Mouse (Mus musculus) limb, embryonic 13.5 days (tissue): ENCODE measurements at regions not wholly inside any gene's neighbourhood (a gene's known extent, or its start where the extent isn't known, plus 50 kb on each side); places are given as distances from the start of the nearest gene placed in this dataset.

Experiments used
- ATAC-seq: fragments of 200-750 bp; cut with Nextera tagmentation; 2 replicates; pipeline ENCODE4 v1.8.0; 2017; ENCODE audit warnings: low read depth, moderate number of reproducible peaks, moderate TSS enrichment; ENCODE audit not compliant: low FRiP score
- H3K27ac ChIP-seq: fragments of 300-500 bp; sonication (generic); 2 replicates; pipeline ENCODE4 v1.5.1; 2015; ENCODE audit warnings: inconsistent platforms, mild to moderate bottlenecking, moderate library complexity
- H3K27me3 ChIP-seq: fragments of 300-500 bp; sonication (generic); 2 replicates; pipeline ENCODE4 v1.6.1; 2015; ENCODE audit warnings: mild to moderate bottlenecking, inconsistent platforms
- H3K36me3 ChIP-seq: fragments of 300-500 bp; sonication (generic); 2 replicates; pipeline ENCODE4 v1.6.1; 2015; ENCODE audit warnings: inconsistent platforms, mild to moderate bottlenecking, moderate library complexity
- H3K4me1 ChIP-seq: fragments of 300-500 bp; sonication (generic); 2 replicates; pipeline ENCODE4 v1.6.1; 2015; ENCODE audit warnings: inconsistent platforms
- H3K4me2 ChIP-seq: fragments of 300-500 bp; sonication (generic); replicated peaks from 2 replicates; pipeline ENCODE4 v1.6.1; 2015; ENCODE audit warnings: inconsistent platforms, mild to moderate bottlenecking, moderate library complexity
- H3K4me3 ChIP-seq: fragments of 300-500 bp; sonication (generic); 2 replicates; pipeline ENCODE4 v1.5.1; 2015; ENCODE audit warnings: moderate library complexity, mild to moderate bottlenecking, inconsistent platforms
- H3K9ac ChIP-seq: fragments of 300-500 bp; sonication (generic); 2 replicates; pipeline ENCODE4 v1.6.1; 2015; ENCODE audit warnings: mild to moderate bottlenecking, inconsistent platforms
- H3K9me3 ChIP-seq: fragments of 300-500 bp; sonication (generic); 2 replicates; pipeline ENCODE4 v1.6.1; 2016; ENCODE audit warnings: inconsistent platforms
- WGBS: fragments of 180-500 bp; shearing (Covaris S2); methylation state at CpG from one replicate; pipeline ENCODE4 v1.1.7; 2015; 5-methylcytosine and 5-hydroxymethylcytosine counted together

DNA sequence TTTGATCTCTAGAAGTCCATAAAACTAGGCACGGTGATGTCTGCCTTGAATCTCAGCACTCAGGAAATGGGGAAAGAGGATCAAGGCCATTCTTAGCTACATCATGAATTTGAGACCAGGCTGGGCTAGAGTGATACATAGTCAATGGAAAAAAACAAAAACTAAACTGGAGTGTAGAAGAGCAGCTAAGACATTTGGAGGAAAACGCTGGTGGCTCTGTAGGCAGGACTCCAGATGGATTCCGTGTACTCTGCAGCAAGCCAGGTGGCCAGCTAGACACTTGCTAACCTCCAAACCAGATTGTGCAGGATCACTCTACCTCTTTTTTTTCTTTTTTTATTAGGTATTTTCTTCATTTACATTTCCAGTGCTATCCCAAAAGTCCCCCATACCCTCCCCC lies 161.0 kb upstream of the Nmur2 start:
- 89% methylated on average over 3 of the region's 3 CpGs for WGBS
- no peaks in the 10 kb centered on the region for H3K4me1 ChIP-seq
- no peak overlapping the region for H3K27ac ChIP-seq
- no peaks in the 10 kb centered on the region for H3K36me3 ChIP-seq
- H3K9ac ChIP-seq = no peak overlapping the region
- no peak for ATAC-seq
- no peak overlapping the region for H3K4me3 ChIP-seq
- H3K4me2 ChIP-seq = no peak overlapping the region
- H3K9me3 ChIP-seq = no peaks in the 10 kb centered on the region
- H3K27me3 ChIP-seq = no peaks in the 10 kb centered on the region

DNA sequence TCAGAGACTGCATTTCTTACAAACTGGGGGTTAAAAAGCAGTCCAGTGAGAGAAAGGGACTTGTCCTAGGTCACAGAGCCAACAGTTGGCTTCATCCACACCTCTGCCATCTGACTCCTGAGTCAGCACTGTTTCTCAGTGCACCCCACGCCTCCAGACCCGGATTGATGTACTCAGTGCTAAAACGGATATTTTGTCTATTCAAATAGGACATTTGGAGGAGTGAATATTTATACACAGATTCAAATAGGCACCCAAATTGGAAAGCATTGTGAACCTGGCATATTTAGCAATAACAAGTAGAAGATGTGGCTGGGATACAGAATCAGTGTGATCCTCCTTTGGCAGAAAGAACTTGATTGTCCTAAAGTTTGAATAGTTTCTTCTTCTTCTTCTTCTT lies 154.5 kb upstream of the Nmur2 start:
- Histone ChIP-seq H3K27ac (no peak overlapping the region), H3K9ac (no peak overlapping the region), H3K4me1 (no peaks in the 10 kb centered on the region), H3K4me3 (no peak overlapping the region), H3K27me3 (no peaks in the 10 kb centered on the region), H3K4me2 (no peak overlapping the region), H3K9me3 (no peaks in the 10 kb centered on the region), H3K36me3 (no peaks in the 10 kb centered on the region)
- no peak for ATAC-seq
- WGBS = 80% methylated on average over 3 of the region's 3 CpGs

DNA sequence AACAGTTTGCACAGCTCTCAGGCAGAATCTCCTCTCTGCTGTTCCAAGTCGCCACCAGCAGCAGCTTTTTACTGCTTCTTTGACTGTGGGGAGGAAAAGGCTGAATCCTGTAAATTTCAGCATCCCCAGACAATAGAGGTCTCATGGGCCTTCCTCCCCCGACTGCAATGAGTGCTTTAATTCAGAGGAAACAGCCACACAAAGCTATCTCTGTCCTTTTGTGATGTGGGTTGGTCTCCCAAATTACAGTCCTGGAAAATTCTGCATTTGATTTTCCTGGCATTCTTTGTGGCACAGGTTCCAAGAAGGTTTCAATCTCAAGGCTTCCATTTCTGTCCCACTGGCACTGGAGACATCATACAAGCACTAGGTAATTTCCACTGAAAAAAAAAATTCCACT lies 152.6 kb upstream of the Nmur2 start:
- H3K4me1 ChIP-seq = no peaks in the 10 kb centered on the region
- no peak overlapping the region for H3K9ac ChIP-seq
- ATAC-seq = no peak
- H3K27me3 ChIP-seq = no peaks in the 10 kb centered on the region
- no peak overlapping the region for H3K4me3 ChIP-seq
- 68% methylated on average over 2 of the region's 2 CpGs for WGBS
- no peak overlapping the region for H3K27ac ChIP-seq
- H3K36me3 ChIP-seq = no peaks in the 10 kb centered on the region
- H3K9me3 ChIP-seq = no peaks in the 10 kb centered on the region
- no peak overlapping the region for H3K4me2 ChIP-seq

DNA sequence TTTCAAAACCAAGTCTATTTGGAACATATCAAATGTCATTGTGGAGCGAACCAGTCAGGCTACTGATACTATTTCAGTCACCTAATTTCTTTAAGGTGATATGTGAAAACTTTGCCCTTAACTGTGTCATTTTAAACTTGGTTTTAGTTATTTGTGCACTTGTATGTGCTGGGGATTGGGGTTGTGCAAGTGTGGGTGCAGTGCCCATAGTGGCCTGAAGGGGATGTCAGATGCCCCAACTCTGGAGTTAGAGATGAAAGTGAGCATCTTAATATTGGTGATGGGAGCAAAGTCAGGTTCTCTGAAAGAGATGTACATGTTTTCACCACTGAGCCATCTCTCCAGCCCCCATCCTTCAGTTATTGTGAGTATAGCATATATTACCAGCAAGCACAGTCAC lies 133.1 kb upstream of the Nmur2 start:
- H3K4me1 ChIP-seq = no peaks in the 10 kb centered on the region
- ATAC-seq = no peak

GRCm38 (mm10) chr11:56173246-56173645 lies 132.4 kb upstream of the Nmur2 start:
- H3K4me2 ChIP-seq = no peak overlapping the region
- no peak for ATAC-seq
- no peaks in the 10 kb centered on the region for H3K4me1 ChIP-seq
- no peaks in the 10 kb centered on the region for H3K36me3 ChIP-seq
- H3K27me3 ChIP-seq = no peaks in the 10 kb centered on the region
- H3K9ac ChIP-seq = no peak overlapping the region
- no peak overlapping the region for H3K27ac ChIP-seq
- H3K9me3 ChIP-seq = no peaks in the 10 kb centered on the region
- 76% methylated on average over 3 of the region's 3 CpGs for WGBS
- no peak overlapping the region for H3K4me3 ChIP-seq

More for the DNA sequence above, 133.1 kb upstream of the Nmur2 start:
- H3K9ac ChIP-seq = no peak overlapping the region
- no peaks in the 10 kb centered on the region for H3K9me3 ChIP-seq
- no peaks in the 10 kb centered on the region for H3K36me3 ChIP-seq
- no peaks in the 10 kb centered on the region for H3K27me3 ChIP-seq
- WGBS = 71% methylated on average over 1 of the region's 1 CpGs
- no peak overlapping the region for H3K4me3 ChIP-seq
- no peak overlapping the region for H3K4me2 ChIP-seq
- no peak overlapping the region for H3K27ac ChIP-seq

DNA sequence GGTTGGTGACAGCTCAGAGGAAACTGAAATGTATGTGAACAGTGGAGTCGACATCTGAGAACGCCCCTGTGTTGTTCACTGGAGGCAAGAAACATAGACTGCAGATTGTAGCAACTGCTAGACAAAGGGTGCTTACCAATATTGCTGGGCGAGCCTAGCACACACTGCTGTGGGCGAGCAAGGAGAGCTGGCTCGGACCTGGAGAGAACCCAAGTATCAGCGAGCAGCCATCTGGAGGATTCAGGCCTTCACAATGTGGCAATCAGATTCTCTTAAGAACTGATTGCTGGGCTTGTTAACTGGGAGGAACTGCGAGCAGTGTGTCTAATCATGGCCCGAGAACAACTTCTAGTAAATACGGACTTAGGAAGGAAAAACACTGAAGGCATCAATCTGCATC lies 128.8 kb upstream of the Nmur2 start:
- 82% methylated on average over 9 of the region's 9 CpGs for WGBS
- Histone ChIP-seq H3K27me3 (no peaks in the 10 kb centered on the region), H3K4me2 (no peak overlapping the region), H3K9me3 (no peaks in the 10 kb centered on the region), H3K4me1 (no peaks in the 10 kb centered on the region), H3K27ac (no peak overlapping the region), H3K9ac (no peak overlapping the region), H3K4me3 (no peak overlapping the region), H3K36me3 (no peaks in the 10 kb centered on the region)
- ATAC-seq = no peak

DNA sequence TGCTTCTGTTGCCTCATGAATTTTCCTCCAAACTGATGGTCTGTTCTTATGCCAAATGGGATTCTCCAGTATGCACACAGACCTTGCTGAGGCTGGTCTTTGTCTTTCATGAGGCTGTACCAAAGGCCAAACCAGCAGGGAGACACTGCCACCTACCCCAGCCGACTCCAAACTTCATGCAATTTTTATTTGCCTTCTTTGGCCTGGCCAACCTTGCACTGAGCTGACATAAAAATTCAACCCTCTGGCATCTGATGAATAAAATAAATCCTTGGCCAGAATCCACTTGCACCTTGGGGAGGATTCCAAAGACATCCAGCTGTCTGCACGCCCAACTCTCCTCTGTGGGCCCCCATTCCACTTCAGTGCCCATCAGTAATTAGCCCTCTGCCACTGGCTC lies 126.0 kb upstream of the Nmur2 start:
- Histone ChIP-seq H3K36me3 (no peaks in the 10 kb centered on the region), H3K9ac (no peak overlapping the region), H3K9me3 (no peaks in the 10 kb centered on the region), H3K4me1 (no peaks in the 10 kb centered on the region), H3K4me2 (no peak overlapping the region), H3K4me3 (no peak overlapping the region), H3K27ac (no peak overlapping the region), H3K27me3 (no peaks in the 10 kb centered on the region)
- no peak for ATAC-seq
- WGBS = 67% methylated on average over 2 of the region's 2 CpGs

DNA sequence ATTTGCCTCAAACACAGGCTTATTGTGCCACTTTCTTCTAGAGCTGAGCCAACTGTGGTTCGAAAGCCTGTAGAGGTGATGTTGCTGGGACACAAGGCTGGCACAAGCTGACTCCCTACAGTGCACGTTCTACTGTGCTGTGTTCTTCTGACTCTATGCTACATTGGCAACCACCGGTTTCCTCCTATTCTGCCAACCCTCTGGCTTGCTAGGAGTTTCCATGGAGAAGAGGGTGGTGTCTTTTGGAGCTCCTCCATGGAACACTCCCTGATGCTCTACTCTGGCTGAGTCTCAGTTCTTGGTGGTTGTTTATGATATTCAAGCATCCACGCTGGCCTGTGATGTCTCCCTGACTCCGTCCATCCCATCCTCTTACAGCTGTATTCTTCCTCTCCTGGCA lies 124.9 kb upstream of the Nmur2 start:
- H3K27ac ChIP-seq = no peak overlapping the region
- no peaks in the 10 kb centered on the region for H3K9me3 ChIP-seq
- H3K4me3 ChIP-seq = no peak overlapping the region
- H3K27me3 ChIP-seq = no peaks in the 10 kb centered on the region
- no peak overlapping the region for H3K9ac ChIP-seq
- H3K4me2 ChIP-seq = no peak overlapping the region
- no peaks in the 10 kb centered on the region for H3K36me3 ChIP-seq
- no peak for ATAC-seq
- WGBS = 92% methylated on average over 5 of the region's 5 CpGs
- no peaks in the 10 kb centered on the region for H3K4me1 ChIP-seq

- peak; percentile 66; the same call in 1 of the 2 replicates for ATAC-seq
- Histone ChIP-seq H3K4me2 (no peak overlapping the region), H3K27ac (no peak overlapping the region), H3K9me3 (no peaks in the 10 kb centered on the region), H3K4me3 (no peak overlapping the region), H3K36me3 (no peaks in the 10 kb centered on the region), H3K27me3 (no peaks in the 10 kb centered on the region), H3K9ac (no peak overlapping the region), H3K4me1 (no peaks in the 10 kb centered on the region)
- WGBS = 60% methylated on average over 2 of the region's 2 CpGs
These were observed 119.5 kb upstream of the Nmur2 start for GRCm38 (mm10) chr11:56160286-56160685.

- 49% methylated on average over 10 of the region's 10 CpGs for WGBS
- Histone ChIP-seq H3K36me3 (no peaks in the 10 kb centered on the region), H3K9ac (no peak overlapping the region), H3K4me1 (no peaks in the 10 kb centered on the region), H3K9me3 (no peaks in the 10 kb centered on the region), H3K27me3 (no peaks in the 10 kb centered on the region), H3K27ac (no peak overlapping the region), H3K4me3 (no peak overlapping the region), H3K4me2 (no peak overlapping the region)
- ATAC-seq = 0 out of 2 replicates have a peak, but pooled peaks have one; percentile 54
These were observed 118.7 kb upstream of the Nmur2 start for GRCm38 (mm10) chr11:56159412-56160074.

DNA sequence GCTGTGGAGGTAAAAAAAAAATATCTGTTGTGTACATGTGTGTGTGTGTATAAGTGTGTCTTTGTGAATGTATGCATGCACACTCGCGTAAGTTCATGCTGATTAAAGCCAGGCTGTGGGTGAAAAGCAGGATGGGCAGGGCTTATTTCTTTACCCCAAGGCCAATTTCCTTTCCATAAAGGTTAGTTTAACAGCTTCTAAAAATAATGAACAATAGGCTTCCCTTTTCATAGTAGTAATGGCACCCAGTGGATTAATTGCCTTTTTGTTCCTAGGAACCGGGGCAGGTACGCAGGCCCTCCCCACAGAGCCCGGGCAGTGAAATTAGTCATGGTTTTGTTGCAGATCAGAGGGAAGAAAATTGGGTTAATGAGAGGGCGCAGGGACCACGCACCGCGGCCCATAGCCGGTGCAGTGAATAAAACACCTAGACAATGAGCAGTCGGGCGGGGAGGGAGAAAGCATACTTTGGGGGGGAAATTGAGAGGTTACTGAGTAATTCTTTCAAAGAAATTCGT lies 110.1 kb upstream of the Nmur2 start:
- no peak overlapping the region for H3K4me3 ChIP-seq
- H3K4me2 ChIP-seq = no peak overlapping the region
- no peak for ATAC-seq
- peaks cover 5% of the 10 kb centered on the region; the same call in 1 of the 2 replicates for H3K4me1 ChIP-seq
- H3K36me3 ChIP-seq = no peaks in the 10 kb centered on the region
- H3K9ac ChIP-seq = no peak overlapping the region
- no peaks in the 10 kb centered on the region for H3K9me3 ChIP-seq
- H3K27me3 ChIP-seq = peaks cover 3% of the 10 kb centered on the region; the same call in 1 of the 2 replicates
- WGBS = 20% methylated on average over 13 of the region's 13 CpGs
- H3K27ac ChIP-seq = no peak overlapping the region

DNA sequence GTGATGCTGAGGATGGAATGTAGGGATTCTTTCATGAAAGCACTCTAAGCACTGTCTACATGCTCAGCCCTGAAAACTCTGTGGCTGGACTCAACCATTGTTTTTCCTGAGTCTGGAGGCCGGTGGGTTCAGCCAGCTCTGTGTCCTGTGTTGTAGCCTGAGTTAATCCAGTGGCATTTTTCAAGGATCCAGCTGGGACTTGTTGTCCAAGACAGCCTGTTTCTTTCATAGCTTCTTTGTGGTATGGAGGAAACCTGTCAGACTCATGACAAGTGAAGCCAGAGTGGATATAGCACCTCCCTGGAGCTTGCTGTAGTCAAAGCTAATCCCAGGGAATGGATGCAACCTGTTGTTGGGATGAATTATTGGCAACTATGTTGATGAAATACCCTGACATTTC lies 108.9 kb upstream of the Nmur2 start:
- no peak for ATAC-seq
- no peaks in the 10 kb centered on the region for H3K36me3 ChIP-seq
- H3K27ac ChIP-seq = no peak overlapping the region
- no peak overlapping the region for H3K9ac ChIP-seq
- 76% methylated on average over 1 of the region's 1 CpGs for WGBS
- H3K4me2 ChIP-seq = no peak overlapping the region
- peaks cover 5% of the 10 kb centered on the region; the same call in 1 of the 2 replicates for H3K4me1 ChIP-seq
- peaks cover 3% of the 10 kb centered on the region; the same call in 1 of the 2 replicates for H3K27me3 ChIP-seq
- no peaks in the 10 kb centered on the region for H3K9me3 ChIP-seq
- H3K4me3 ChIP-seq = no peak overlapping the region

- Histone ChIP-seq H3K9ac (no peak overlapping the region), H3K9me3 (no peaks in the 10 kb centered on the region), H3K27me3 (peaks cover 3% of the 10 kb centered on the region; the same call in 1 of the 2 replicates), H3K36me3 (no peaks in the 10 kb centered on the region), H3K4me2 (no peak overlapping the region), H3K4me3 (no peak overlapping the region), H3K27ac (no peak overlapping the region), H3K4me1 (peaks cover 5% of the 10 kb centered on the region; the same call in 1 of the 2 replicates)
- ATAC-seq = no peak
- 83% methylated on average over 1 of the region's 1 CpGs for WGBS
These were observed 108.1 kb upstream of the Nmur2 start for GRCm38 (mm10) chr11:56148956-56149355.
